Mouse (Mus musculus): Measurements from ENCODE around the gene Lhfp.

DNA sequence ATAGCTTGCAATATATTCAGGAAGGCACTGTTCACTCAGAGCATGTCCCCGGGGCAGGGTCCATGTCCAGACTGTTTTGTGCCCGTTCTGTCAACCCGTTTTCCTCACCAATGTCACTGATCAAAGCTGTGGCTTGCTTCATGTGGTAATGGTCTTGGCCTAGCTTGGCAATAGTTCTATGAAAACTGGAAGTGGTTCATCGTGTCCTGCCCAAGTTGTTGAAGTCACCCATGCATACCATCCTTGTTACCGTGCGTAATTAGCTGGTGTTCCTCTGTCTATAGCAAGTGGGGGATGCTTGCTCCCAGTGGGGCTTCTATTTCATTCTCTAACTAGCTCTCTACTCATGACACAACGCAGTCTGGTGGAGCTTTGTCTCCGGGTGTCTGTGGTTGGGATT lies 43.5 kb downstream of the Lhfp start:
- TF ChIP-seq CTCF (IDR thresholded peaks at IDR 0.05; ENCODE audit: low read depth, low read length) (no peak), POLR2AphosphoS5 (IDR thresholded peaks at IDR 0.05; ENCODE audit: insufficient replicate concordance, low read depth, low read length) (no peak), GATA1 (IDR thresholded peaks at IDR 0.05; ENCODE audit: borderline replicate concordance, low read length) (no peak)

Measured in G1E (cell line).